Mouse (Mus musculus): ENCODE results near the gene Cacng7. TPM values are rescaled to one million over a fixed set of nuclear protein-coding genes. Genes with fewer than 3 reads are reported as not detected.

Cacng7 gene
- polyA plus RNA-seq, 1 experiment from 2014 or later = 1.9 TPM

DNA sequence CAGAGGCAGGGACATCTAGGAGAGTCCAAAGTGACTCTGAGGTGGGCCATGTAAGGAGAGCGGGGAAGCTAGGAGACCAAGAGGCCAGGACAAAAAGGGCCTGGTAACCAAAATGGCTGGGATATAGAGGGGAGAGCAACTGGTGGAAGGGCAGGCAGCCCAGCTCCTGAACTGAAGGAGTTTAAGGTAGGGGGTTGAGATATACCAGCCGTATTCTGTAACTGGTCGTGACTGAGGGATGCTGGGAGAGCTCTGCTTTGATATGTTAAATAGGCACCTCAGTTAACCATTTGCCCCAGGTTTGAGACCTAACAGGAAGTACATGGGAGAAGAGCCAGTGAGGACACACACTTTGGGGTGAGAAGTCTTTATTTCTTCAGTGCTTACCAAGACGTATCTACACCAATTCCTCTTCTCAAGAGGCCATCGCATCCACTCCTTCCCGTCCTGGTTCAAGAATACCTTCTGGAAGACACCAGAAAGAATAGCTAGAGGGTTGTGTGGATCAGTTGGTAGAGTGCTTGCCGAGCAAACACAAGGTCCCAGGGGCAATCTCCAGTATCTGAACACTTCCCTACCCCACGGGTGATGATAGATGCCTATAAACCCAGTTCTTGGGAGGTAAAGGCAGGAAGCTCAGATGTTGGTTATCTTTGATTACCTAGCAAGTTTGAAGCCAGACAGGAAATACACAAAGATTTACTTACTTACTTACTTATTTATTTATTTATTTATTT is 31.7 kb upstream of the Cacng7 start:
- H3K4me1 ChIP-seq (replicated peaks; ENCODE audit: control insufficient read depth, insufficient read depth, low read length) = peaks cover 23% of the 10 kb centered on the region
- DNase-seq (ENCODE audit: low spot score) = no peak

DNA sequence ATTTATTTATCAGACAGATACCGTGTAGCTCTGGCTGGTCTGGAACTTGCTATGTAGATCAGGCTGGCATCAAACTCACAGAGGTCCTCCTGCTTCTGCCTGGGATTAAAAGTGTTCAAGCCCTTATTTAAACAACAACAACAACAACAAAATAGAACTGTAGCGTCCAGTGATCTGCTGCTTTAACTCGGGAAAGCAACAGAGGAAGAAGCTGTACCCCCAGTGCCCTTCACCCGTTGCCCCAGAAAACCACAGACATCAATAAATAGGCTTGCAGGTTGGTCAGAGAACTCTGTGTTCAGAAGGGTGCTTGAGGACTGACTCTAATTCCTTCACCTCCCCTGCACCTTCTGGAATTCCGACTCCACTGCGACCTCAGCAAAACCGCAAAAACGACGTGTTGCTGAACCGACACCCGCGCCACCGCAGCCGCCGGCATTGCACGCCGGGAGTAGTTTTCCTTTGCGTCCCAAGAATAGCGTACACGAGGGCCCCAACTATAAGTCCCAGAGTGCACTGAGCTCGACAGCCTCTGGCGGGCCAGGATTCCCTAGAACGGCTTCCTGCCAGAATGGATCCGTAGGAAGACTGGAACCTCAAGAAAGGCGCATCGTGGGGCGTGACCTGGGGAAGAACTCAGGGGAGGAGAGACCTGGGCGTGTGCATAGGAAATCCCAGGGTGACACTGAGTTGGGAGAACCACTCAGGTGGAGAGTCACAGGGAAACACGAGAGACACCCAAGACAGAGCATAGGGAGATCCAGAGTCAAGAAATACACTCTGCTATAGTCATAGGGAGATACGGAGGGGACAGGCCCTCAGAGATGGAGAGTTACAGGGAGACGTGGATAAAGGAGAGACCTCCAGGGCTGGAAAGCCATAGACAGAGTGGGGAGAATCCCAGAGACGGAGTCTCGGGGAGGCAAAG is 30.9 kb upstream of the Cacng7 start:
- no peaks in the 10 kb centered on the region for H3K9me3 ChIP-seq (ENCODE audit: control insufficient read depth, low read length)
- ATAC-seq (replicated peaks; ENCODE audit: low FRiP score, low TSS enrichment, low read depth) (peak; percentile 21; the same call in 1 of the 2 replicates), DNase-seq (ENCODE audit: low spot score) (peak; percentile 71)
- peaks cover 33% of the 10 kb centered on the region for H3K36me3 ChIP-seq (ENCODE audit: control insufficient read depth, insufficient read depth, low read length)
- H3K4me2 ChIP-seq (ENCODE audit: low read length) = peak overlapping the region; percentile 59
- peak overlapping the region; percentile 16; the same call in 1 of the 2 replicates for H3K9ac ChIP-seq (ENCODE audit: low read length)
- peaks cover 18% of the 10 kb centered on the region for H3K4me1 ChIP-seq (replicated peaks; ENCODE audit: control insufficient read depth, insufficient read depth, low read length)
- peaks cover 43% of the 10 kb centered on the region for H3K27me3 ChIP-seq (replicated peaks; ENCODE audit: control insufficient read depth, insufficient read depth, low read length)
- WGBS = 9% methylated on average over 33 of the region's 33 CpGs
- peak overlapping the region; percentile 33 for H3K4me3 ChIP-seq (ENCODE audit: low read depth, low read length)
- no peak overlapping the region for H3K27ac ChIP-seq (ENCODE audit: low read depth)

More for the DNA sequence above, 31.7 kb upstream of the Cacng7 start:
- Histone ChIP-seq H3K27me3 (replicated peaks; ENCODE audit: control insufficient read depth, insufficient read depth, low read length) (peaks cover 43% of the 10 kb centered on the region), H3K9ac (ENCODE audit: low read length) (no peak overlapping the region), H3K4me2 (ENCODE audit: low read length) (no peak overlapping the region; the same call in 1 of the 2 replicates), H3K9me3 (ENCODE audit: control insufficient read depth, low read length) (no peaks in the 10 kb centered on the region), H3K4me3 (ENCODE audit: low read depth, low read length) (no peak overlapping the region), H3K27ac (ENCODE audit: low read depth) (no peak overlapping the region), H3K36me3 (ENCODE audit: control insufficient read depth, insufficient read depth, low read length) (peaks cover 42% of the 10 kb centered on the region)
- no peak for ATAC-seq (replicated peaks; ENCODE audit: low FRiP score, low TSS enrichment, low read depth)
- 67% methylated on average over 8 of the region's 8 CpGs for WGBS

DNA sequence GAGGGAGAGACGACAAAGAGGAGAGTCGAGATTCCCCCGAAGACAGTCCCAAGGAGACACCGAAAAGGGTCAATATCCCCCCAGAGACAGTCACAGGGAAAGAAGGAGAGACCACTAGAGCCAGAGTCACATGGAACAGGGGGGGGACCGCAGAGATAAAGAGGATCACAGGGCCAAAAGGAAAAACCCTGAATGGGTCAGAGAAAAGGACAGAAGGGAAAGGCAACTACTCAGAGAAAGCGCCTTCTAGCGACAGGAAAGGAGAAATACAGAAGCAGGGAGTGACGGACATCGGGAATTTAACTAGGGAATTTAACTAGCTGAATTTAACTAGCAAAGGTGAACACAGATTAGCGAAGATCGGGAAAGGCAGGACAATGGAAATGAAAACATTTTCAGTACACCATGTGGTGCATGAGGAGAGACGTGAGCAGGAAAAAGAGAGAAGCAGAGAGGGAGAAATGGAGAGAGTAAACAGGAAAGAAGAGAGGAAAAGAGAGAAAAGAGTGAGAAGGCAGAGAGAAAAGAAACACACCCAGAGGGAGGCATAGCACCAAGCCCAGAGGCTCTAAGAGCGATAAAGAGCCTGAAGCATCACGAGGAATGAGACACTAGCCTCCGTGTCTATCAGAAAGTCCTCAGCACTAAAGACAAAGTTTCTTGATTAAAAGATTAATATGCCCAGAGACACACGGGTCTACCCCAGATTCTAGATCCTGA is 30.0 kb upstream of the Cacng7 start:
- Histone ChIP-seq H3K27me3 (replicated peaks; ENCODE audit: control insufficient read depth, insufficient read depth, low read length) (peaks cover 43% of the 10 kb centered on the region), H3K4me3 (ENCODE audit: low read depth, low read length) (peak overlapping the region; percentile 33), H3K4me2 (ENCODE audit: low read length) (peak overlapping the region; percentile 59), H3K4me1 (replicated peaks; ENCODE audit: control insufficient read depth, insufficient read depth, low read length) (peaks cover 18% of the 10 kb centered on the region), H3K36me3 (ENCODE audit: control insufficient read depth, insufficient read depth, low read length) (peaks cover 25% of the 10 kb centered on the region), H3K9me3 (ENCODE audit: control insufficient read depth, low read length) (no peaks in the 10 kb centered on the region), H3K9ac (ENCODE audit: low read length) (no peak overlapping the region), H3K27ac (ENCODE audit: low read depth) (no peak overlapping the region)
- DNase-seq (ENCODE audit: low spot score) (peak; percentile 65), ATAC-seq (replicated peaks; ENCODE audit: low FRiP score, low TSS enrichment, low read depth) (peak; percentile 18; the same call in 1 of the 2 replicates)
- WGBS = 5% methylated on average over 16 of the region's 16 CpGs

DNA sequence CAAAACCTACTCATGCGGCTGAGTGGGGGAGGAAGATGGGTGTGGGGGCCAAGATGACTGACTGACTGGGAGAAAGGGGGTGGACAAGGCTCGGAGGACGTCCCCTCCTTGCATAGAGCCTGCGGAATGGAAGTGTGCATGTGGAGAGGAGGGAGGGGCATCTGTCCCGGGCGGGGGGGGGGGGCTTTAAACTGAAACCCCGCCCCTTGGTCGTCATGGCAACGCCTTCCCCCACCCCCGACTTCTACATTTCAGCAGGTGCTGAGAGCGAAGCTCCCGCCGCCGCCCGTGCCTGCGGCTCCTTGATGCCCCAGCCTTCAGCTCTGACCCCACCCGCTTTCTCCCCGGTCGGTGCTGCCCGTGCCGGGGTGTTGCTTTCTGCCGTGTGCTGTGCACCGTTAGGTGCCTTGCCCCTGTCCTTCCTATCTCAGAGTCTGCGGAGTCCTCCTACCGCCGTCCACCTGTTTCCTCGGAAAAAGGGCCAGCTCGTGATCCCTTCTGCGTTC is 29.4 kb upstream of the Cacng7 start:
- H3K9me3 ChIP-seq (ENCODE audit: control insufficient read depth, low read length) = no peaks in the 10 kb centered on the region
- no peak overlapping the region for H3K27ac ChIP-seq (ENCODE audit: low read depth)
- WGBS = under 1% methylated on average over 26 of the region's 29 CpGs
- peak; percentile 57 for ATAC-seq (replicated peaks; ENCODE audit: low FRiP score, low TSS enrichment, low read depth)
- H3K4me1 ChIP-seq (replicated peaks; ENCODE audit: control insufficient read depth, insufficient read depth, low read length) = peaks cover 18% of the 10 kb centered on the region
- H3K27me3 ChIP-seq (replicated peaks; ENCODE audit: control insufficient read depth, insufficient read depth, low read length) = peaks cover 43% of the 10 kb centered on the region
- H3K9ac ChIP-seq (ENCODE audit: low read length) = no peak overlapping the region
- H3K36me3 ChIP-seq (ENCODE audit: control insufficient read depth, insufficient read depth, low read length) = peaks cover 19% of the 10 kb centered on the region
- peak overlapping the region; percentile 59 for H3K4me2 ChIP-seq (ENCODE audit: low read length)
- peak; percentile 77 for DNase-seq (ENCODE audit: low spot score)
- H3K4me3 ChIP-seq (ENCODE audit: low read depth, low read length) = peak overlapping the region; percentile 33

DNA sequence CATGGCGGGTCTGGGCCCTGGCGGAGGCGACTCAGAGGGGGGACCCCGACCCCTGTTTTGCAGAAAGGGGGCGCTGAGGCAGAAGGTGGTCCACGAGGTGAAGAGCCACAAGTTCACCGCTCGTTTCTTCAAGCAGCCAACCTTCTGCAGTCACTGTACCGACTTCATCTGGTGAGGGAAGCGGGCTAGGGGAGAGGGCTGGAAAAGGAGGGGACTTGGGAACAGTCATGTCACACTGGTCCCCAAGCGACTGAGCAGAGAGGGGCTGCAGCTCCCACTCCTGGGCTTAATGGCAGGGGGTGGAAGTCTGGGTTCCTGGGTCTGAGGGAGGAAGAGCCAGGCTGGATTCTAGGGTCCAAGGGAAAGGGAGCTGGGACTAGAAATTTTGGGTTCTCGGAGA is 29.0 kb upstream of the Cacng7 start:
- peak overlapping the region; percentile 59 for H3K4me2 ChIP-seq (ENCODE audit: low read length)
- no peaks in the 10 kb centered on the region for H3K9me3 ChIP-seq (ENCODE audit: control insufficient read depth, low read length)
- 5% methylated on average over 12 of the region's 12 CpGs for WGBS
- H3K9ac ChIP-seq (ENCODE audit: low read length) = no peak overlapping the region
- peak; percentile 54 for DNase-seq (ENCODE audit: low spot score)
- peaks cover 18% of the 10 kb centered on the region for H3K4me1 ChIP-seq (replicated peaks; ENCODE audit: control insufficient read depth, insufficient read depth, low read length)
- H3K36me3 ChIP-seq (ENCODE audit: control insufficient read depth, insufficient read depth, low read length) = peaks cover 14% of the 10 kb centered on the region
- peaks cover 43% of the 10 kb centered on the region for H3K27me3 ChIP-seq (replicated peaks; ENCODE audit: control insufficient read depth, insufficient read depth, low read length)
- no peak; the same call in 1 of the 2 replicates for ATAC-seq (replicated peaks; ENCODE audit: low FRiP score, low TSS enrichment, low read depth)
- H3K27ac ChIP-seq (ENCODE audit: low read depth) = no peak overlapping the region
- peak overlapping the region; percentile 33 for H3K4me3 ChIP-seq (ENCODE audit: low read depth, low read length)

DNA sequence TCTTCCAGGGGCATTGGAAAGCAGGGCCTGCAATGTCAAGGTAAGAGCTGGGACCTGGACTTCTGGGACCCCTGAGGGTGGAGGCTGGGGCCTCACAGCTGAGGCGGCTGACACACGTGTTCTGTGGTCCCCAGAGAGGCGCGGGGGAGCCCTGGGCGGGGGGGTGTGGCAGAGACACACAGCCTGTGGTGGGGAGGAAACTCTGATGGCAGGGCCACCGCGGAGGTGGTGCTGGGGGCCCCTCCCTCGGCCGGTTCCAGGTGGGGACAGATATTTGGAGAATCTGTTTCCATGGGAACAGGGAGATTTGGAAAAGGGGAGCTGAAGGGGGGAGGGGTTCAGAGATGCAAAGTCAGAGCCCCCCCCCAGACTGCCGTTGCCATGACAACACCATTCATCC is 28.5 kb upstream of the Cacng7 start:
- Histone ChIP-seq H3K9me3 (ENCODE audit: control insufficient read depth, low read length) (no peaks in the 10 kb centered on the region), H3K9ac (ENCODE audit: low read length) (no peak overlapping the region), H3K27ac (ENCODE audit: low read depth) (no peak overlapping the region), H3K36me3 (ENCODE audit: control insufficient read depth, insufficient read depth, low read length) (peaks cover 9% of the 10 kb centered on the region; the same call in 1 of the 2 replicates), H3K27me3 (replicated peaks; ENCODE audit: control insufficient read depth, insufficient read depth, low read length) (peaks cover 43% of the 10 kb centered on the region), H3K4me2 (ENCODE audit: low read length) (no peak overlapping the region), H3K4me1 (replicated peaks; ENCODE audit: control insufficient read depth, insufficient read depth, low read length) (peaks cover 18% of the 10 kb centered on the region), H3K4me3 (ENCODE audit: low read depth, low read length) (no peak overlapping the region)
- 5% methylated on average over 10 of the region's 10 CpGs for WGBS
- DNase-seq (ENCODE audit: low spot score) = no peak
- no peak for ATAC-seq (replicated peaks; ENCODE audit: low FRiP score, low TSS enrichment, low read depth)

DNA sequence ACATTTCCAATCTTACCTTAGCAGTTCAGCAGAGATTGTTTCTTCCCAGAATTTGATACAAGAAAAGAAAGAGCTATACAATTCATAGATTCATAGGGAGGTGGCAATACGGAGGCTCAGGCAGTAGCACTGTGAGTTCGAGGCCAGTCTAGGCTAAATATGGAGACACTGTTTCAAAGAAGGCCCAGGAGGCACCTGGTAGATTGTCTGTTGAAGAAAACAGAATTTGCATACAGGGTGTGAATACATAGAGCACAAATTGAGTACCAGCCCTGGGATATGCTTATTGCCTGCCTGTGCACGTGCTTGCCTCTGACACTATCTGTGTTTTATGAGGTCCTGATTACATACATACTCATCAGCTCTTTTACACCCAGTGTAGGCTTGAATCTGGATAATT is 26.4 kb upstream of the Cacng7 start:
- peaks cover 16% of the 10 kb centered on the region for H3K4me1 ChIP-seq (replicated peaks; ENCODE audit: control insufficient read depth, insufficient read depth, low read length)
- H3K27me3 ChIP-seq (replicated peaks; ENCODE audit: control insufficient read depth, insufficient read depth, low read length) = peaks cover 38% of the 10 kb centered on the region
- ATAC-seq (replicated peaks; ENCODE audit: low FRiP score, low TSS enrichment, low read depth) (no peak), DNase-seq (ENCODE audit: low spot score) (no peak)
- 61% methylated on average over 3 of the region's 3 CpGs for WGBS
- H3K36me3 ChIP-seq (ENCODE audit: control insufficient read depth, insufficient read depth, low read length) = no peaks in the 10 kb centered on the region
- H3K4me3 ChIP-seq (ENCODE audit: low read depth, low read length) = no peak overlapping the region
- H3K4me2 ChIP-seq (ENCODE audit: low read length) = no peak overlapping the region
- H3K9me3 ChIP-seq (ENCODE audit: control insufficient read depth, low read length) = peaks cover 5% of the 10 kb centered on the region
- H3K9ac ChIP-seq (ENCODE audit: low read length) = no peak overlapping the region
- H3K27ac ChIP-seq (ENCODE audit: low read depth) = no peak overlapping the region

DNA sequence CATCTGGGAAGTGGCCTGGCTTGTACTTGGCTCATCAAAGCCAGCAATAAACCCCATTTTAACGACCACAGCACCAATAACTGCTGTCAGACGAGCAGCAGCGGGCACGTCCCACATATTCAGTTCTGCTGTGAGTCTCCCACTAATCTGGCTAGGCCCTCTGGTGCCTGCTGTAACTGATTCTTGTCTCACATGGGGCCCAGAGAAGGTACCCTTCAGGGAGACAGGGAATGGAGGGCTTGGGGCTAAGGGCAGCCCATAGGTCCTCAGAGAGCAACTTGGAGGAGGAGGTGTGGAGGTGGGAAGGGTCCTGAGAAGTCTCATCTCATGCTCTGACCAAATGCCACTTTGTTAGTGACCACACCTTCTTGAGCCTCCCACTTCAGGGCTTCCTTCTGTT is 24.1 kb upstream of the Cacng7 start:
- H3K27ac ChIP-seq (ENCODE audit: low read depth) = no peak overlapping the region
- H3K9me3 ChIP-seq (ENCODE audit: control insufficient read depth, low read length) = peaks cover 5% of the 10 kb centered on the region
- DNase-seq (ENCODE audit: low spot score) = no peak
- no peak overlapping the region for H3K4me3 ChIP-seq (ENCODE audit: low read depth, low read length)
- no peaks in the 10 kb centered on the region for H3K36me3 ChIP-seq (ENCODE audit: control insufficient read depth, insufficient read depth, low read length)
- H3K4me1 ChIP-seq (replicated peaks; ENCODE audit: control insufficient read depth, insufficient read depth, low read length) = no peaks in the 10 kb centered on the region
- H3K27me3 ChIP-seq (replicated peaks; ENCODE audit: control insufficient read depth, insufficient read depth, low read length) = peaks cover 24% of the 10 kb centered on the region
- no peak overlapping the region for H3K4me2 ChIP-seq (ENCODE audit: low read length)
- 39% methylated on average over 4 of the region's 4 CpGs for WGBS
- no peak for ATAC-seq (replicated peaks; ENCODE audit: low FRiP score, low TSS enrichment, low read depth)
- H3K9ac ChIP-seq (ENCODE audit: low read length) = no peak overlapping the region
